ENCODE assay signal across 8 mouse cellular contexts in genomic region chr16:25376720-25377373, GRCm38 (mm10).
A peak's percentile ranks its signal among the peaks of the same experiment; 100 is the strongest.
DNase-seq lines count a peak whose midpoint lies in the region; ATAC-seq and TF ChIP-seq lines count a peak whose summit lies in the region.

No protein-coding gene starts in this region.

- no peaks in the 10 kb centered on the region for H3K36me3 ChIP-seq in forebrain, embryonic 11.5 days (ENCODE audit: control insufficient read depth, insufficient read depth, low read length)

- no peak overlapping the region for H3K9ac ChIP-seq in forebrain, embryonic 11.5 days (ENCODE audit: low read length)

- no peaks in the 10 kb centered on the region for H3K9me3 ChIP-seq in forebrain, embryonic 11.5 days (ENCODE audit: control insufficient read depth, low read length)

- WGBS in bone marrow, adult 2 months = 28% methylated on average over 14 of the region's 14 CpGs
- WGBS in forebrain, embryonic 11.5 days = 46% methylated on average over 14 of the region's 14 CpGs

- H3K4me3 ChIP-seq in bone marrow, adult 2 months (replicated peaks; ENCODE audit: control insufficient read depth, low read depth, low read length) = no peak overlapping the region
- no peak overlapping the region for H3K4me3 ChIP-seq in forebrain, embryonic 11.5 days (ENCODE audit: low read depth, low read length)

- ATAC-seq in forebrain, embryonic 11.5 days (replicated peaks; ENCODE audit: low FRiP score) = peak; percentile 80

- TF ChIP-seq POLR2A in bone marrow, adult 2 months (IDR thresholded peaks at IDR 0.05; ENCODE audit: borderline replicate concordance, control insufficient read depth, low read depth, low read length) = no peak

- H3K4me1 ChIP-seq in bone marrow, adult 2 months (ENCODE audit: control insufficient read depth, insufficient read depth, low read length) = no peaks in the 10 kb centered on the region; the same call in 1 of the 2 replicates
- no peaks in the 10 kb centered on the region for H3K4me1 ChIP-seq in forebrain, embryonic 11.5 days (replicated peaks; ENCODE audit: control insufficient read depth, insufficient read depth, low read length)

- intact Hi-C loops in heart, postnatal 25 days (cut with DNase I) = loop anchor here (1.0 kb wide), 1 partner anchor 575 kb away; no protein-coding TSS in a partner anchor

- peak; percentile 59 for DNase-seq in CD4-positive helper T cell, adult 2 months (ENCODE audit: low read depth, low spot score)
- peak; percentile 84 for DNase-seq in forebrain, embryonic 11.5 days (ENCODE audit: low spot score)
- peak; percentile 22 for DNase-seq in heart, postnatal 25 days (ENCODE audit: low spot score)
- DNase-seq in layer of hippocampus, adult 18-20 months (ENCODE audit: low spot score in 2 of 2) = peak; percentile 49 to 90
- peak; percentile 88 for DNase-seq in lung, postnatal 10 days
- peak; percentile 84 for DNase-seq in retina, embryonic 14.5 days (ENCODE audit: low spot score)
- peak; percentile 67 to 84 for DNase-seq in urinary bladder, adult 18-20 months (ENCODE audit: low spot score in 2 of 2)

- no peak overlapping the region for H3K27ac ChIP-seq in bone marrow, adult 2 months (ENCODE audit: control insufficient read depth, insufficient read depth, low read depth, low read length, poor library complexity)
- H3K27ac ChIP-seq in forebrain, embryonic 11.5 days (ENCODE audit: low read depth, low read length) = no peak overlapping the region

- H3K27me3 ChIP-seq in forebrain, embryonic 11.5 days (ENCODE audit: control insufficient read depth, insufficient read depth, low read length) = no peaks in the 10 kb centered on the region

- peak; percentile 75 for TF ChIP-seq CTCF in bone marrow, adult 2 months (IDR thresholded peaks at IDR 0.05; ENCODE audit: control insufficient read depth, insufficient read depth, low read length)

- no peak overlapping the region for H3K4me2 ChIP-seq in forebrain, embryonic 11.5 days (ENCODE audit: low read depth, low read length, severe bottlenecking)

Comparison
In these comparisons a context has a peak if more than half of its experiments do, and no peak if none do; other contexts are left out.
1. DNase-seq: peak in every context shown above with its lines; median percentile 88 in lung, postnatal 10 days; 84 in forebrain, embryonic 11.5 days; 84 in retina, embryonic 14.5 days; 76 in urinary bladder, adult 18-20 months; 70 in layer of hippocampus, adult 18-20 months; 59 in CD4-positive helper T cell, adult 2 months; 22 in heart, postnatal 25 days.